Mouse (Mus musculus) left cerebral cortex, postnatal 25 days (tissue): ENCODE results near the gene Bmp8a. TPM values are rescaled to one million over a fixed set of nuclear protein-coding genes. Genes with fewer than 3 reads are reported as not detected.
"Not testable (repeated sequence)": the region's sequence is repeated elsewhere in the genome, so short reads cannot be mapped to it uniquely, and the experiment has no call there.

Experiments used
- DNase-seq, 2 experiments: peaks; one replicate each; pipeline ENCODE4 v3.0.0; 2022; ENCODE audit warnings: low spot score in 2 of 2, mixed read lengths in 1 of 2
- intact Hi-C: fragments of 180-260 bp; cut with DNase I; formaldehyde crosslinking; loops from one replicate; pipeline ENCODE4 v1.15.1; 2025
- total RNA-seq, 2 experiments: library from RNA; stranded (reverse); gene quantifications; 2 replicates each; pipeline ENCODE4 v1.2.3; 2021

Gene Bmp8a
- total RNA-seq, 2 experiments from 2014 or later: 0.18 to 0.37 TPM

DNA sequence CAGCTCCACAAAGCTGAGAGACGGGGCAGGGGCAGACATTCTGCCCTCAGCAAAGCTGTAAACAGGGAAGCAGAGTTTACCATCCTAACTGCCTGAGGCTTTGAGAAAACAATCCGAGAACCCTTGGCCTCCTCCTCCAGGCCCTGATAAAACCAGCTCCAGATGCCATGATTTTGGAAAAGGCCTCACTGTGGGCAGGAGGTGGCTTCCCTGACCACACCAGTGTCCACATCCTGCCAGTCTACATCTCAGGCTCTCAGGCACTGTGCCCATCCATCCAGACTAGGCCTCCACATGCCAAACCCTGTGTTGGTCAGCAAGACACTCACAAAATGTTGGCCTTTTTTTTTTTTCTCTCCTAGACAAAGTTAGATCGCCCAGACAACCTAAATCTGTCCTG, 8.9 kb downstream of the Bmp8a start:
- intact Hi-C loops: no loop called here
- no peak for DNase-seq

DNA sequence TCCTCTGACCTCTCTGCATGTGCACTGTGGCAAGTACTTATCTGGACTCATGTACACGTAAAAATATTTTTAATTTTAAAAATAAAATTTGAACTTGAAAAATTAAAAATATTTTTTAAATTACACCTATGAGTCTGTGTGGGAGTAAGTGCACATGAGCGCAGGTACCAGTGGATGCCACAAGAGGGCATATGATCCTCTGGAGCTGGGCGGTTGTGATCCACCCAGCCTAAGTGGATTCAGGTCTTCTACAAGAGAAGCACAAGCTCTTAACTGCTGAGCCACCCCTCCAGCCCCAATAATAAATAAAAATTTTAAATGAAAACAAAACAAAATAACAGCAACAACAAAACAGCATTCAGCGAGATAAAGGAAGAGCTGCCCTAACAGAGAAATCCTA, 9.9 kb downstream of the Bmp8a start:
- DNase-seq: no peak
- intact Hi-C loops: no loop called here

DNA sequence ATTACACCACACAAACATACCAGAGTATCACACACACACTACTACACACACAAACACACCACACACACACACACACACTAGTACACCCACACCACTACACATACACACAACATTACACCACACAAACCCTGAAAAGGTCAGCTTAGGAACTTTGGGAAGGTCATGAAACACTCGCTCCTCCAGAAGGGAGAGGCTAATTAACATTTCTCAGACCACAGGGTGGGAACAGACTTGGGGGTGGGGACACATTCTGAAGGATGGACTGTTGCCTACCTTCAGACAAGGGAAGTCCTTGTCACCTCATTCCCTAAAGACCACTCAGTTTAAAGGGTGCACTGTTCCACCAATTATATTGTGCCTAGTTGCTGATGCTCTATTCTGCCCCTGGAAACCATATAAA, 11.1 kb downstream of the Bmp8a start:
- DNase-seq, intact Hi-C loops: not testable (repeated sequence)

DNA sequence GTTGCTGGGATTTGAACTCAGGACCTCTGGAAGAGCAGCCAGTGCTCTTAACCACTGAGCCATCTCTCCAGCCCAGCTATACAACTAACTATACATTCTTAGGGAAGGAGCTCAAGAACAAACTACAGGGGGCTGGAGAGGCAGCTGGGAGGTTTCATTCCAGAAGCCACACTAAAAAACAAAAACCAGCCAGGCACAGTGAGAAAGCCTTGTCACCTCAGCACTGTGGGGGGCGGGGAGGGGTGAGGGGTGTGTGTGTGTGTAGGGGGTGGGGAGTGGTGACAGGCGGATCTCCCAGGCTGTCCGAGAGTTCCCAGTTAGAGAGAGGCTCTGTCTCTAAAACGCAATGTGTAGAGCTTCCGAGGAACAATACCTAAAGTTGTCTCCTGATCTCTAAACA, 11.7 kb downstream of the Bmp8a start:
- no peak for DNase-seq
- intact Hi-C loops: no loop called here

DNA sequence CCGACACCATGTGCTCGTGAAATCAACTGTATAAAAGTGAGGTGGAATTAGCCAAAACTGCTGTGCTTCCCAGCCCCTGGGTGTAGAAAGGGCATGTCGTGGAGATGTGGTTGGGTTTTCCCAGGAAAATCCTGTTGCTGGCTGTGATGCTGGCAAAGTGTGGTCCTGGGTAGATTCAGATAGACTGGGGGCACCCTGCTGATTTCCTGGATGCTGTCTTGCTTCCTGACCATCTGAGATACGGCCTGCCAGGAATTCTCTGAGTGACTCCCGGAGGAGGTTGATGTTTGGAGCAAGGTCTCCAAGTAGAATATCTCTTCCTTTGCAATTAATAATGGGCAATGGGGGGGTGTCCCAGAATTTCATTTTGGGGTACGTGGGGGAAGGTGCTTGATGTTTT, 14.1 kb downstream of the Bmp8a start:
- DNase-seq: no peak
- intact Hi-C loops: no loop called here

DNA sequence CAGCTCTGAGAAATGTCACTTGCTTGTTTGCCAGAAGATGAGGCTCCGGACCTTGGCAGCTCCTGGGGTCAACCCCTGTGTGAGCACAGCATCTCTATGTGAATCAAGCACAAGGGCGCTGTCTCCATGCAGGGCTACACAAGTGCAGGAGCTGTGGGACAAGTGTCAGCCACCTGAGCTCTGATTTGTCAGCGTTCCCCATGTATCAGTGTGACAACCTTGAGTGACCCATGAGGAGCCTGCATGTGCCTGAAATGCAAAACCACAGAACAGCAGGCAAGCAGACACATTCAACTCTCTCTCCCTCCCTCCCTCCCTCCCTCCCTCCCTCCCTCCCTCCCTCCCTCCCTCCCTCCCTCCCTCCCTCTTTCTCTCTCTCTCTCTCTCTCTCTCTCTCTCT, 15.4 kb downstream of the Bmp8a start:
- no peak for DNase-seq
- intact Hi-C loops: no loop called here

DNA sequence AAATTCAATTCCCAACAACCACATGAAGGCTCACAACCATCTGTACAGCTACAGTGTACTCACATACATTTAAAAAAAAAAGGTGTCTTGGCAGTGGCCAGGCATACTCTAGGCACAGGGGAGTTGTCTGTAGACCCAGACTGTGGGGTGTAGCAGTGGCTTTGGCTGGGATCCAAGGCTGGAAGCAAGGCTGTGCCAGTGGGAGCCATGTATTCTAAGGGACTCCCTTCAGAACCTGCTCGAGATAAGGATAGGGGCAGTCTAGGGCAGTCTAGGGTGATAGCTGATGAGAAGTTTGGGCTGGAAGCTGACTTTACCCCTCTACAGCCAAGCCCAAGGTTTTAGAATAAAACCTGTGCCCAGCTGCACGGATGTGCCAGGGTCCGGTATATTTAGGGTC, 17.0 kb downstream of the Bmp8a start:
- intact Hi-C loops: no loop called here
- DNase-seq: no peak

DNA sequence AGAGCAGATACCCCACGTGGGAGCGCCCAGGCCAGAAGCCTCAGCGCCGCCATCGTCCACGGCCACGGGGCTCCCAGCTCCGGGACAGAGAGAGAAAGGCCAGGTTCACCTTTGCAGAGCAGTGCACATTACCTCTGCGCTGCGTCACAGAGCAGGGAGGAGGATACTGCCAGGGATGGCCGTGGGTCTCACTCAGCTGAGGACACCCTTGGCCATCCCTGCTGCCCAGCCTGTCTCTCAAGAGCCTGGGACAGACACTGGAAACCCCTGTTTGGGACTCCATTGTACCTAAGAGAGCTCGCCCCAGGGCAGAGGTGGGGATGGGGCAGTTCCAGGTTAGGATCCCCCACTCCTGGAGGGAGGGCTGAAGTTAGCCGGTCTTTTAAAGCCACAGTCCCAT, 19.5 kb downstream of the Bmp8a start, which contains the start of gene Oxct2a:
Gene Oxct2a (minus strand): TSS at position 101 of the 400 bp plus-strand sequence.
- no peak for DNase-seq
- intact Hi-C loops: no loop called here

DNA sequence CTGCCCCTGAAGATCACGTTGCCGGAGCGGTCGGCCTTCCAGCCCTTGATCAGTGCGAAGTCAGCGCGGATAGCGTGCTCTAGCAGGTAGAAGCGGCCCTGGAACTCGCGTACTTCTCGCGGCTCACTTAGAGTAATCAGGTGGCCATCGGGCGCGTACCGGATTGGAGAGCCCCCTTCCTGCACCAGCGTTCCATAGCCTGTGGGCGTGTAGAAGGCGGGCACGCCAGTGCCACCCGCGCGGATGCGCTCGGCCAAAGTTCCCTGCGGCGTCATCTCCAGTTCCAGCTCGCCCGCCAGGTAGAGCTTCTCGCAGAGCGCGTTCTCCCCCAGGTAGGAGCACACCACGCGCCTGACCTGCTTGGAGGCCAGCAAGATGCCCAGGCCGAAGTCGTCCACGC, 20.1 kb downstream of the Bmp8a start:
- DNase-seq, intact Hi-C loops: not testable (repeated sequence)

DNA sequence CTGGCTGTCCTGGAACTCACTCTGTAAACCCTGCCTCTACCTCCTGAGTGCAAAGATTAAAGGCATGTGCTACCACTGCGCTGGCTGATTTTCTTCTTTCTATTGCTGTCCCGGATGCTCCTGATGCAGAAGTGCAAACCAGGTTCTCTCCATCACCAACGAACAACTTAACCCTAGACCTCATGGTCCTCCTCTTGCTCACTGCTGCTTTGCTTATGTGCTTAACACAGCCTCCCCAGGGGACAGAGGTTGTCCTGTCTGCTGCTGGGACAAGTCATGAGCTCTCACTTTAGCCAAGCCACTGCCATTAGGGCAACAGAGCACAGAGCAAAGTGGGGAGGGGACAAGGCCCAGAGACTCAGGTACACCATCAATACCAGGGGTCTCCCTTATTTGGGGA, 28.6 kb downstream of the Bmp8a start:
- no peak for DNase-seq
- intact Hi-C loops: no loop called here

DNA sequence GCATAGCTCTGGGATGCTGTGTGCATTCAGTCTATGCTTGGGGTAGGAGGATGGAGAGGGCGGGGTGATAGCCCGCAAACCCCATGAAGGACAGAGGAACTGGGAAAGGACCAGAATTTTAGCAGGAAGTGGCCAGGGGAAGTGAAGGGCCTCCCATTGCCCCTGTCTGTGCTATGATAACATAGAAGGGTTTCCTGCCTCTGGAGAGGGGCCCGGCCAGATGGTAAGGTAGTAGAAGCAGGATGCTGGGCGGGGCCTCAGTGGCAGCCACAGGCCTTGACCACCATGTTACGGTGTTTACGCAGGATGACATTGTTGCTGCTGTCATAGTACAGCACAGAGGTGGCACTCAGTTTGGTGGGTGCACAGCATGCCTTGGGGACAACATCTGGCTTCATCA, 30.0 kb downstream of the Bmp8a start:
- intact Hi-C loops: no loop called here
- no peak for DNase-seq

DNA sequence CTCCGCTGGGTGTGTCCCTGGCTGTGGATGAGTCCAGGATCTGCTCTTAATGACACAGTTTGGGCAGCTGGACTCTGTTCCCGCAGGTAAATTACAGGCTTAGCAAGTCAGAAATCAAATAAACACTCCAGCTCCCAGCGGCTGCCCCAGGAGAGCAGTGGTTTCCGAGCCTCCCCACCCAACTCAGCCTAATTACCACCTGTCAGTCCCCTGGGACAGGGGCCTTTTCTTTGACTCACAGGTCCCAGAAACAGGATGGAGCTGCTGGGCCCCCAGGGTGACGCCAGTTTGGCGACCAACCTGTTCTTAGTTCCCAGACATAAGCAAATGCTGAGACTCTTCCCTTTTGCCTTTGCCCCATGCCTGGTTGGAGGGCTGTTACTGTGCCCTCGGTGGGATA, 31.2 kb downstream of the Bmp8a start:
- no peak for DNase-seq
- intact Hi-C loops: no loop called here

DNA sequence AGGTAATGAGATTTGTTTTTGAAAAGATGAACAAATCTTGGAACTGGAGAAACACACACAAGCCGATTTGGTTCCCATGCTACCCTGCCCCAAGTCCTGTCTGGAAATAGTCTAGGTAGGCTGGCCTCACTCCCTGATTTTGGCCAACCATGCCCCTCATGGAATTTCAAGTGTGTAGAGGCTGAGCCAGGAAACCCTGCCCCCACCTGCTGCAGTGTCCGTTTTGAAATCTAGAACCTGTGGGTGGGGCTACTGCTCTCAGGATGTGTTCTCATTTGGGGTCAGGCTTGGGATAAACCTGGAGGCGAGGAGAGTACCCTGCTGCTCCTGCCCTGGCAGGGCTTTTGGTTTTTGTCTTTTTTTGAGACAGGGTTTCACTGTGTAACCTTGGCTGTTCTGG, 34.8 kb downstream of the Bmp8a start:
- no peak for DNase-seq
- intact Hi-C loops: loop anchor here (5.0 to 10.0 kb wide), 2 partner anchors 34 to 357 kb away; partner anchors contain the start of gene Bmp8a

DNA sequence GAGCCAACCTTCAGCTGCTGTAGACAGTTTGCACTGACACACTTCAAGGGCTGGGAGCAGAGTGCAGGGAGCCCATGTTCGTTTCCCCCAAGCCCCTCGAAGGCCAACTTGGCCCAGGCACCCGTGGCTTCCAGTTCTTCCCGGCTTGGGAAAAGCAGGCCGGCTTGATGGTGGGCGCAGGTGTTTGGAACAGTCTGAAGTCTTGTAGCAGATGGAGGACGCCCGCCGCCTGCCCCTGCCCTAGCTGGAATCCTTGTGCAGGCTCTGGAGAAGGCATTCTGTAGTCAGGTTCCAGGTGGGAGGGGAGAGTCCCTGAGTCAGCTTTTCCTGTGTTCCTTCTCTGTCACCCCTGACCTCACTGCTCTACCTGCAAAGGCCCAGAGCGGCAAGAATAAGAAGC, 36.1 kb downstream of the Bmp8a start:
- DNase-seq: peak; percentile 39 to 71
- intact Hi-C loops: loop anchor here (5.0 to 10.0 kb wide), 2 partner anchors 35 to 358 kb away; partner anchors contain the start of gene Bmp8a

DNA sequence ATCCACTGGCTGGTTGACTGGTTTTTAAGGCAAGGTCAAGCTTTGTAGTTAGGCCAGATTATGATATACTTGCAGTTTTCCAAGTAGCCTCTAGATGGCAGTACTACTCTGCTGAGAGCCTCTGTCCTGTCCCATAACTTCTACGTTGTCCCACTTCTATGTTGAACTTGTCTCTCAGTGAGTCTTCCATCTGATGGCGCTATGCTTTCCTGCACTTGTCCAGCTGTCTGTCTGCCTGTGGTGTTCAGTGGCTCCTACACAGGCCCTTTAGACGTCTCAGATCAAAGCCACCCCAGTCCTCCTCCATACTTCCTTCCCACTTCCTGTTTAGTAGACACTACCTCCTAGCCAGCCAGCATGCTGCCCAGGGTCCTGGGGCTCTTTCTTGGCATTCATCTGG, 37.3 kb downstream of the Bmp8a start:
- DNase-seq: peak; percentile 38 to 57
- intact Hi-C loops: loop anchor here (5.0 to 10.0 kb wide), 2 partner anchors 37 to 359 kb away; partner anchors contain the start of gene Bmp8a

DNA sequence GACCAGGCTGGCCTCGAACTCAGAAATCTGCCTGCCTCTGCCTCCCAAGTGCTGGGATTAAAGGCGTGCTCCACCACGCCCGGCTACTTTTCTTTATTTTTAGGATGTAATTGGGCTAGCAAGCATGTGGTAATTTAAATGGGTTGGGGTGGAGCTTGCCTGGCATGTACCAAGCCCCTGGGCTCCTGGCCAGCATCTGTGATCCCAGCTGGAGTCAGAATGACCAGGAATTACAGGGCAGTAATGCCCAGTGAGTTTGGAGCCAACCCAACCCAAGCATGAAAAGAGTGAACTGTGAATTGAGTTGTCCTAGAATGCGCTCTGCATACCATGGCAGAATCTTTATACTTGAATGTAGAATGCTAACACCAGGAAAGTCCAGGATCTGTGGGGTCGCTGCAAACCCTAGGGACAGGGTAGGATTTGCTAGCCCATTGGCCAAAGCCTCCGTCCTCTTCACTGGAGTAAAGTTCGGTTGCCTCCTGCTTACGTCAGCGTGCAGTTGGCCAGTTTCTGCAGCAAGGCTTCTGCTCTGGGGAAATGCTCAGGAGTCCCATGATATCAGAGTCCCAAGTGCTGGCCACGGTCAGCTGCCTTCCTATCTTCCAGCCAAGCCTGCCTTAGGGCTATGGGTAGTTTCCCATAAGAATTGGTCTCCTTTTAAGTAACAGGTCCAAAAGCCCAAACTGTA, 43.9 kb downstream of the Bmp8a start:
- intact Hi-C loops: no loop called here
- DNase-seq: no peak

DNA sequence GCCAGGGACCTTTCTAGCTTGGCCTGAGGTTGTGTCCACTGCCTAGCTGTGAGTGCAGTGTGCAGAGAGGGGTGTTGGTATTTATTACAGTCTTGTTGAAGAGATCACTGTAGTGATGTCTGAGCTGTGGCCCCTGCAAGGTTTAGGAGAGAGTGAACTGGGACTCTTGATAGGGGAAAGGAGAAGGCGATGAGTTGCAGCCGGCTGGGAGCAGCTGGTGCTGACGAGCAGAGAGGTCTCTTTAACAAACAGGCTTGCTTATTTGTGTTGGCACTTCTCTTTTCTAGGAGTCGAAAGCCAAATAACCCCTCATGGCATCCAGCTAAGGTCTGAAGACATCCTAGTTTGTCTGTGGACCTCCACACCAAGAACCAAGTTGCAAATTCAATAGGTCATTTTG, 44.8 kb downstream of the Bmp8a start:
- DNase-seq: no peak
- intact Hi-C loops: no loop called here

DNA sequence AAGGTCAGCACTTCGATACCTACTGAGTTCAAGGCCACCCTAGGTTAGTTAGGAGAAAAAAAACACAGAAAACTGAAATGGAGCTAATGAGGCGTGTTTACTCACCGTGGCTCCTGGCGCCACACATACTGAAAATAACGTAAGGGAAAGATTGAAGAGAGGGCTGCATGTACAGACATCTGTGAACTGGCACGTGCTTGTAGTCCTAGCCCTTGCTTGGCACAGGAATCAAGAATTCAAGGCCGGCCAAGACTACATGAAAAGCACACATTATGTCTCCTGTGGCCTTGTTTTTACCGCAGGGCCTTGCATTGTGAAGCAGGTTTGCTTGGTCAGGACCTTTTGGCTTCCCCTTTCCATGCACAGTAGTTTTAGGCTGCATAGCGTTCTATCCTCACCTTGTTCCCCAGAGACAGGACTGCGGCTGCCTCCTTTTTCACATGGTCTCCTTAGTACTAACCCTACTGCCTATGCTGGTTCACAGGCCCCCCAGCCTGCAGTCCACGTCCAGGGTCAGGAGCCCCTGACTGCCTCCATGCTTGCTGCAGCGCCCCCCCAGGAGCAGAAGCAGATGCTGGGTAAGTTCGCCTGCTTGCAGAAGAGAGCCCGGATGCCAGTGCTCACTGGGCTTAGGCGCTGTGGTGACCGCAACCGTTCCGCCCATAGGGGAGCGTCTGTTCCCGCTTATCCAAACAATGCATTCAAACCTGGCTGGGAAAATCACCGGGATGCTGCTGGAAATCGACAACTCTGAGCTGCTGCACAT, 45.7 kb downstream of the Bmp8a start:
- intact Hi-C loops: no loop called here
- DNase-seq: no peak

DNA sequence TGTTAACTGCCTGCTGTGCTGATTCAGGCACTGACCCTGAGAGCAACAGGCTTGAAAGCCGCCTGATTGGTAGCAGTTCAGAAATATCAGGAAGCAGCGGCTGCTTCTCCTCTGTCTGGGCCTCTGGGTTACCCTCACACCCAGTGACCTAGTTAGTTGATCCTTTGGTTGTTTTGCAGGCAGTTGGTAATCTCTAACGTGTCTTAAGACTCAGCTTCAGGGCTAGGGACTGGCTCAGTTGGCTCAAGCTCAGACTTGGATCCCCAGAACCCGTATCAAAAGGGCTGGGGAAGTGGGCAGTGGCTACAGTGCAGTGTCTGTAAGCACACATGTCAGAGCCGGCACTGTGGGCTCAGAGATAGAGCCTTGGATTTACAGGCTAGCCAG, 46.9 kb downstream of the Bmp8a start:
- intact Hi-C loops: no loop called here
- DNase-seq: no peak

DNA sequence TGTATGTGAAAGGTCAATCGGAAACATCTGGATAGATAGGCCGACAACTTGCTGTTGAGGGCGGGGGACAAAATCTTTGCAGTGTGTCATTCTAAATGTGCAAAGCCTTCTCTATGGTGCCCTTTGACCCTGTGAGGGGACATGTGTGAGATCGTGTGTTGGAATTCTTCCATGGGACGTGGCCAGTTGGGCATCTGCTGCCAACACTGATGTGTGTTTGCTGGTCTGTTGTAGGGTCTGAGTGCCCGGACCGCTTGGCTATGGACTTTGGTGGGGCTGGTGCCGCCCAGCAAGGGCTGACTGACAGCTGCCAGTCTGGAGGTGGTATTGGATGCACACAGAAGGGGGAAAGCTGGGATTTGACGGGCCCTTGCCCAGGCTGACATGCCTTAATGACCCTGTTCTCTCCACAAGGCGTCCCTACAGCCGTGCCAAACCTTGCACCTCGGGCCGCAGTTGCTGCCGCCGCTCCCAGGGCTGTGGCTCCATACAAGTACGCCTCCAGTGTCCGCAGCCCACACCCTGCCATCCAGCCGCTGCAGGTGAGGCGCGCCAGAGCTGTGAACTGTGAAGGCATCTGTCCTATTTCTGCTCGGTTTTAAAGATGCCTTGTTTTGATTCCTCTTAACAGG, 47.4 kb downstream of the Bmp8a start:
- no peak for DNase-seq
- intact Hi-C loops: no loop called here

DNA sequence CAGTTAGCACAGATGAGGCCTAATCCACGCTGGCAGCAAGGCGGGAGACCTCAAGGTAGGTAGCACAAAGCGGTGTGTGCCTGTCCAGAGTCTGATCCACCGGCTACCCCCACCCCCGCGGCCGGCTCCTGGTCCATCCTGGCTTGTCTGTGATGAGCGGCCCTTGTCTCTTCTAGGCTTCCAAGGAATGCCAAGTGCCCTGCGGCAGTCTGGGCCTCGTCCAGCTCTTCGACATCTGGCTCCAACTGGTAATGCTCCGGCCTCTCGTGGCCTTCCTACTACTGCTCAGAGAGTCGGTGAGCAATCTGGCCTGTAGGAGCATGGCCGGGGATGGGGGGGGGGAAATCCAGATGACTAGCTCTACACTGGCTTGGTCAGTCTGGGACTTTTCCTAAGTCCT, 48.0 kb downstream of the Bmp8a start:
- intact Hi-C loops, DNase-seq: not testable (repeated sequence)
